29 mouse cellular contexts compared by ENCODE assay signal in the genomic region with DNA sequence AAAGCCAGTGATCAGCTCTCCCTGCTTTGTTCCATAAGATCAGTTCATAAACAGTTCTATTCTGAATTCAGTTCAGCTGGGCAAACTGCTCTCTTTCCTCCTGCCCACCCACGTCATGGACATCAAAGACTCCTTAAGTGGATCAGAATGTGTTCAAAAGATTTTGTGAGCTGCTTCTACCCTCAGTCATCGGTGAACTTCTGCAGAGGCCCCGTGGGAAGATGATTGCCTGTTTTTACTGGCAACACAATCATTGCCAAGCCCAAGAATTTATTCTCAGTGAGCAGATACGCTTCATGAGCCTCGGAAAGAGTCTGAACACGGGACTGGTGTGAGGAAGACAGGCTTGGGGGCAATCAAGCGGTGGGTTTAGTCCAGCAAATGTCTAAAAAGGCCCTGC. TPM values are rescaled to one million over a fixed set of nuclear protein-coding genes. Genes with fewer than 3 reads are reported as not detected.
A peak's percentile ranks its signal among the peaks of the same experiment; 100 is the strongest.
DNase-seq lines count a peak whose midpoint lies in the region; ATAC-seq lines count a peak whose summit lies in the region.
"Had no signal": no experiment of that assay in that cellular context is flagged by ENCODE, and none has a peak within 500 bp of the region (broad histone marks: within the 10 kb centered on the region; RNA-seq: fewer than 3 reads in every experiment).

No protein-coding gene starts in this region.

- no peaks in the 10 kb centered on the region for H3K9me3 ChIP-seq in heart, embryonic 12.5 days (replicated peaks)
- no peaks in the 10 kb centered on the region for H3K9me3 ChIP-seq in limb, embryonic 15.5 days
- no peaks in the 10 kb centered on the region for H3K9me3 ChIP-seq in limb, embryonic 10.5 days (replicated peaks)
- no peaks in the 10 kb centered on the region for H3K9me3 ChIP-seq in embryonic facial prominence, embryonic 15.5 days (replicated peaks)
- H3K9me3 ChIP-seq: hindbrain, embryonic 12.5 days; midbrain, embryonic 15.5 days; neural tube, embryonic 12.5 days had no signal

- no peak for ATAC-seq in heart, embryonic 12.5 days (ENCODE audit: insufficient number of reproducible peaks, low FRiP score)
- no peak for ATAC-seq in limb, embryonic 15.5 days (ENCODE audit: insufficient number of reproducible peaks, low FRiP score, low TSS enrichment, low read depth)
- no peak for ATAC-seq in embryonic facial prominence, embryonic 15.5 days (ENCODE audit: insufficient number of reproducible peaks, low FRiP score, low TSS enrichment, low read depth)
- no peak for ATAC-seq in monocyte, adult 5-6 weeks (replicated peaks; ENCODE audit: insufficient number of reproducible peaks, low FRiP score, low TSS enrichment, poor library complexity, severe bottlenecking)
- ATAC-seq: activated CD4-positive, CD25-positive, alpha-beta regulatory T cell, adult 4 months; CD4-positive, CD25-positive, alpha-beta regulatory T cell, adult 4 months; forebrain, embryonic 14.5 days; hindbrain, postnatal 0 days; intestine, postnatal 0 days; midbrain, embryonic 15.5 days had no signal

- peaks cover 31% of the 10 kb centered on the region for H3K27me3 ChIP-seq in heart, embryonic 12.5 days (replicated peaks)
- H3K27me3 ChIP-seq in limb, embryonic 15.5 days: peaks cover 3% of the 10 kb centered on the region; the same call in 1 of the 2 replicates
- H3K27me3 ChIP-seq in limb, embryonic 10.5 days (ENCODE audit: low read depth, poor library complexity, severe bottlenecking): peaks cover 22% of the 10 kb centered on the region
- no peaks in the 10 kb centered on the region; the same call in 1 of the 2 replicates for H3K27me3 ChIP-seq in embryonic facial prominence, embryonic 15.5 days

- H3K4me1 ChIP-seq in heart, embryonic 12.5 days (replicated peaks): peaks cover 22% of the 10 kb centered on the region
- peaks cover 38% of the 10 kb centered on the region for H3K4me1 ChIP-seq in limb, embryonic 15.5 days
- peaks cover 46% of the 10 kb centered on the region for H3K4me1 ChIP-seq in limb, embryonic 10.5 days
- H3K4me1 ChIP-seq in embryonic facial prominence, embryonic 15.5 days: peaks cover 48% of the 10 kb centered on the region

- no peak overlapping the region for H3K9ac ChIP-seq in heart, embryonic 12.5 days
- no peak overlapping the region for H3K9ac ChIP-seq in limb, embryonic 15.5 days
- H3K9ac ChIP-seq in embryonic facial prominence, embryonic 15.5 days: no peak overlapping the region
- H3K9ac ChIP-seq: hindbrain, embryonic 12.5 days; liver, embryonic 14.5 days; midbrain, embryonic 15.5 days; neural tube, embryonic 12.5 days had no signal

- H3K36me3 ChIP-seq in heart, embryonic 12.5 days: no peaks in the 10 kb centered on the region
- H3K36me3 ChIP-seq in limb, embryonic 15.5 days: no peaks in the 10 kb centered on the region
- H3K36me3 ChIP-seq in limb, embryonic 10.5 days: no peaks in the 10 kb centered on the region
- no peaks in the 10 kb centered on the region for H3K36me3 ChIP-seq in embryonic facial prominence, embryonic 15.5 days
- H3K36me3 ChIP-seq: hindbrain, embryonic 12.5 days; midbrain, embryonic 15.5 days; neural tube, embryonic 12.5 days had no signal

- DNase-seq in heart, adult 11 months: peak; percentile 93
- DNase-seq in limb, embryonic 10.5 days (ENCODE audit: low spot score): no peak
- DNase-seq in telencephalon, adult 2 months (ENCODE audit: low read depth, low spot score): peak; percentile 4
- no peak for DNase-seq in c-Kit-positive CD71-positive TER-119-positive erythroid progenitor cells, embryonic 14.5 days (ENCODE audit: low spot score)
- DNase-seq: adrenal gland, adult 2 months; cerebellum, adult 11-12 months; cerebellum, adult 9-11 months; embryo, embryonic 11 days; gastrocnemius, postnatal 36 days; heart, adult 2 months; kidney, postnatal 4 days; left cerebral cortex, postnatal 4 days; liver; lung, adult 2 months; lung, postnatal 10 days; right cerebral cortex, adult 18-20 months had no signal

- WGBS in heart, embryonic 12.5 days: 47% methylated on average over 7 of the region's 7 CpGs
- WGBS in limb, embryonic 15.5 days: 29% methylated on average over 7 of the region's 7 CpGs
- WGBS in limb, embryonic 10.5 days: 46% methylated on average over 7 of the region's 7 CpGs
- WGBS in embryonic facial prominence, embryonic 15.5 days: 19% methylated on average over 7 of the region's 7 CpGs

- H3K4me3 ChIP-seq in heart, embryonic 12.5 days: no peak overlapping the region
- H3K4me3 ChIP-seq in limb, embryonic 15.5 days: no peak overlapping the region
- no peak overlapping the region for H3K4me3 ChIP-seq in limb, embryonic 10.5 days
- no peak overlapping the region for H3K4me3 ChIP-seq in embryonic facial prominence, embryonic 15.5 days (replicated peaks)
- H3K4me3 ChIP-seq: heart, adult 2 months; hindbrain, embryonic 12.5 days; midbrain, embryonic 15.5 days; neural tube, embryonic 12.5 days had no signal

- no peak overlapping the region for H3K27ac ChIP-seq in heart, embryonic 12.5 days (ENCODE audit: poor library complexity, severe bottlenecking)
- H3K27ac ChIP-seq in limb, embryonic 15.5 days: 0 out of 2 replicates have a peak overlapping the region, but pooled peaks have one; percentile 33
- no peak overlapping the region for H3K27ac ChIP-seq in limb, embryonic 10.5 days
- H3K27ac ChIP-seq in embryonic facial prominence, embryonic 15.5 days (replicated peaks): peak overlapping the region; percentile 72; the same call in 1 of the 2 replicates
- H3K27ac ChIP-seq: heart, adult 2 months; hindbrain, embryonic 12.5 days; hindbrain, postnatal 0 days; liver, embryonic 14.5 days; midbrain, embryonic 15.5 days; neural tube, embryonic 12.5 days had no signal

- H3K4me2 ChIP-seq in heart, embryonic 12.5 days: no peak overlapping the region
- H3K4me2 ChIP-seq in limb, embryonic 15.5 days: no peak overlapping the region
- no peak overlapping the region for H3K4me2 ChIP-seq in embryonic facial prominence, embryonic 15.5 days (replicated peaks)
- H3K4me2 ChIP-seq: hindbrain, embryonic 12.5 days; midbrain, embryonic 15.5 days; neural tube, embryonic 12.5 days had no signal

RNA-seq across cellular contexts. Expression of a gene that starts 2.9 kb away (rescaled TPM):
- 15.9 and 17.1 TPM in 2 replicates for polyA plus RNA-seq in heart, embryonic 12.5 days (2016; fragmentation: Nextera tagmentation; extraction: Ambion mirVana)
- polyA plus RNA-seq in limb, embryonic 15.5 days (2015; fragmentation: Nextera tagmentation; extraction: Ambion mirVana): 23.5 and 24.4 TPM in 2 replicates
- 7.1 and 8.7 TPM in 2 replicates for polyA plus RNA-seq in limb, embryonic 10.5 days (2016; fragmentation: Nextera tagmentation; extraction: Ambion mirVana)
- 27.4 and 30.6 TPM in 2 replicates for polyA plus RNA-seq in embryonic facial prominence, embryonic 15.5 days (2015; fragmentation: Nextera tagmentation; extraction: Ambion mirVana)
- not detected in 3 replicates for total RNA-seq in monocyte, adult 5-6 weeks (2017)
- polyA plus RNA-seq: activated CD4-positive, CD25-positive, alpha-beta regulatory T cell, adult 4 months; CD4-positive, CD25-positive, alpha-beta regulatory T cell, adult 4 months had no signal

RNA-seq across cellular contexts. Expression of a gene that starts 24.5 kb away (rescaled TPM):
- 18.1 and 19.9 TPM in 2 replicates for polyA plus RNA-seq in heart, embryonic 12.5 days (2016; fragmentation: Nextera tagmentation; extraction: Ambion mirVana)
- 4.0 and 4.7 TPM in 2 replicates for polyA plus RNA-seq in limb, embryonic 15.5 days (2015; fragmentation: Nextera tagmentation; extraction: Ambion mirVana)
- polyA plus RNA-seq in limb, embryonic 10.5 days (2016; fragmentation: Nextera tagmentation; extraction: Ambion mirVana): 21.9 and 24.5 TPM in 2 replicates
- 4.7 and 4.9 TPM in 2 replicates for polyA plus RNA-seq in embryonic facial prominence, embryonic 15.5 days (2015; fragmentation: Nextera tagmentation; extraction: Ambion mirVana)
- total RNA-seq in monocyte, adult 5-6 weeks (2017): 16.6 to 23.5 TPM (median 17.7 TPM) in 3 replicates

Comparison
In these comparisons a context has a peak if more than half of its experiments do, and no peak if none do; other contexts are left out.
1. H3K27ac ChIP-seq: peak in limb, embryonic 15.5 days (single experiment) and embryonic facial prominence, embryonic 15.5 days (single experiment); none in heart, embryonic 12.5 days (single experiment) and limb, embryonic 10.5 days (single experiment).
2. DNase-seq: peak in heart, adult 11 months (single experiment) and telencephalon, adult 2 months (single experiment); none in limb, embryonic 10.5 days (single experiment) and c-Kit-positive CD71-positive TER-119-positive erythroid progenitor cells, embryonic 14.5 days (single experiment).